Mouse (Mus musculus) forebrain, postnatal 0 days (tissue): ENCODE data around the gene Sardh. TPM values are rescaled to one million over a fixed set of nuclear protein-coding genes. Genes with fewer than 3 reads are reported as not detected.
A peak's percentile ranks its signal among the peaks of the same experiment; 100 is the strongest.

Source experiments
- ATAC-seq: fragments of 200-750 bp; cut with Nextera tagmentation; 2 replicates; pipeline ENCODE4 v1.8.0; 2017; ENCODE audit warnings: mild to moderate bottlenecking, moderate library complexity
- DNase-seq: peaks from one replicate; pipeline ENCODE4 v3.0.0-alpha.2; 2015
- H3K27ac ChIP-seq: fragments of 300-500 bp; sonication (generic); 2 replicates; pipeline ENCODE4 v1.5.1; 2014; ENCODE audit warnings: low read depth, mild to moderate bottlenecking, antibody characterized with exemption, low read length, moderate library complexity, mixed read lengths
- H3K27me3 ChIP-seq: fragments of 300-500 bp; sonication (generic); 2 replicates; pipeline ENCODE4 v1.6.1; 2014; ENCODE audit warnings: mild to moderate bottlenecking, low read length, mixed read lengths; ENCODE audit not compliant: insufficient read depth
- H3K36me3 ChIP-seq: fragments of 300-500 bp; sonication (generic); 2 replicates; pipeline ENCODE4 v1.6.1; 2014; ENCODE audit warnings: mild to moderate bottlenecking, moderate library complexity; ENCODE audit not compliant: insufficient read depth
- H3K4me1 ChIP-seq: fragments of 300-500 bp; sonication (generic); 2 replicates; pipeline ENCODE4 v1.6.1; 2014; ENCODE audit warnings: antibody characterized with exemption; ENCODE audit not compliant: insufficient read depth
- H3K4me2 ChIP-seq: fragments of 300-500 bp; sonication (generic); 2 replicates; pipeline ENCODE4 v1.6.1; 2014; ENCODE audit warnings: low read depth, mild to moderate bottlenecking, moderate library complexity
- H3K4me3 ChIP-seq: fragments of 300-500 bp; sonication (generic); 2 replicates; pipeline ENCODE4 v1.5.1; 2014; ENCODE audit warnings: low read depth, low read length, mixed read lengths
- H3K9ac ChIP-seq: fragments of 300-500 bp; sonication (generic); 2 replicates; pipeline ENCODE4 v1.6.1; 2014; ENCODE audit warnings: mild to moderate bottlenecking
- H3K9me3 ChIP-seq: fragments of 300-500 bp; sonication (generic); 2 replicates; pipeline ENCODE4 v1.6.1; 2016; ENCODE audit warnings: low read length
- CTCF ChIP-seq: sonication (generic); IDR thresholded peaks from 2 replicates; pipeline ENCODE4 v1.5.1; 2016; ENCODE audit warnings: antibody characterized with exemption, control low read depth, low read depth
- WGBS: fragments of 180-500 bp; shearing (Covaris S2); extraction: QIAGEN DNeasy Blood & Tissue Kit; methylation state at CpG from one replicate; pipeline ENCODE4 v1.1.7; 2014; 5-methylcytosine and 5-hydroxymethylcytosine counted together
- polyA plus RNA-seq: library from polyadenylated mRNA; unstranded; fragments of >200 nt; fragmentation: Nextera tagmentation; extraction: Ambion mirVana; gene quantifications from 2 replicates; pipeline ENCODE4 v1.2.1, GENCODE M21; 2015
- total RNA-seq: library from RNA; depleted of rRNA; stranded (reverse); fragments of >200 nt; gene quantifications from 2 replicates; pipeline ENCODE4 v1.2.3, GENCODE M21; 2014

Sardh gene
- total and polyA plus RNA-seq, 2 experiments from 2014 or later: 5.7 to 7.2 TPM

DNA sequence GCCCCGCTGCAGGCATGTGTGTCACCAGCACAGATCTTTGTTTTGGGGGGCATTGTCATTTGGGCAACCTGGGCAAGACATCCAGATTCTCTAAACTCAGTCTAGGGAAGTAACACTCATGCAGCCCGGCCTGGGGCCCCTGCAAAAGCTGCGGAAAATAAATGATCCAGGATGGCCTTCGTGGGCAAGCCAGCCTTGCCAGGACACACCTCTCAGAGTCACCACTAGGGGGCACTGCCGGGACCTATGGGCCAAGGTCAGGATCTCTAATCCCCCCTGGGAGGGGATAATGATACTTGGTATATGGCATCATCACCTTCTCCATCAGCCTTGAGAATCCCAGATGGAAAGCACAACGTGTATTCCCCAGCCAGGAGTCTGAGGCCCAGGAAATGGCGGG, 37.9 kb downstream of the Sardh start:
- Histone ChIP-seq H3K27ac (no peak overlapping the region), H3K27me3 (no peaks in the 10 kb centered on the region), H3K4me3 (no peak overlapping the region), H3K4me2 (no peak overlapping the region), H3K36me3 (no peaks in the 10 kb centered on the region), H3K4me1 (no peaks in the 10 kb centered on the region), H3K9me3 (no peaks in the 10 kb centered on the region), H3K9ac (no peak overlapping the region)
- DNase-seq (no peak), ATAC-seq (no peak)
- WGBS: 60% methylated on average over 7 of the region's 7 CpGs
- TF ChIP-seq CTCF: peak; percentile 50

DNA sequence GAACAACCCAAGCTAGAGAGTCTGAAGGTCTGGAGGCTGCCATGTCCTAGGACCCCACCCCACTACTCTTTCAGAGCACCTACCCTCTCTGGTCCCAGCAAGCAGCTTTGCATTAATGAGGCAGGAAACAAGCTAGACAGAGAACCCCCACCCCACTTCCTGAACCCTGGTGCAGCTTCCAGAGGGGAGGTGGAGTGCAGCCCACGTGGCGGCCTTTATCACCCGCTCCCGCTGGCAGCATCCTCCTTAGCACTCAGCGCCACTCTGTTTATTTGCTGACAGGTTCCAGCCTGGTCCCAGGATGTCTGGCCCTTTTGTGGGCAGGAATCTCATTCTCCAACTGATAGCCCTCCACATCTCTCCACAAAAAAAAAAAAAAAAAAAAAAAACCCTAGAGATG, 38.3 kb downstream of the Sardh start:
- no peaks in the 10 kb centered on the region for H3K4me1 ChIP-seq
- H3K9ac ChIP-seq: no peak overlapping the region
- no peak overlapping the region for H3K4me2 ChIP-seq
- no peak overlapping the region for H3K4me3 ChIP-seq
- DNase-seq (no peak), ATAC-seq (no peak)
- H3K27ac ChIP-seq: no peak overlapping the region
- no peaks in the 10 kb centered on the region for H3K27me3 ChIP-seq
- H3K9me3 ChIP-seq: no peaks in the 10 kb centered on the region
- 64% methylated on average over 5 of the region's 5 CpGs for WGBS
- H3K36me3 ChIP-seq: no peaks in the 10 kb centered on the region
- TF ChIP-seq CTCF: no peak

DNA sequence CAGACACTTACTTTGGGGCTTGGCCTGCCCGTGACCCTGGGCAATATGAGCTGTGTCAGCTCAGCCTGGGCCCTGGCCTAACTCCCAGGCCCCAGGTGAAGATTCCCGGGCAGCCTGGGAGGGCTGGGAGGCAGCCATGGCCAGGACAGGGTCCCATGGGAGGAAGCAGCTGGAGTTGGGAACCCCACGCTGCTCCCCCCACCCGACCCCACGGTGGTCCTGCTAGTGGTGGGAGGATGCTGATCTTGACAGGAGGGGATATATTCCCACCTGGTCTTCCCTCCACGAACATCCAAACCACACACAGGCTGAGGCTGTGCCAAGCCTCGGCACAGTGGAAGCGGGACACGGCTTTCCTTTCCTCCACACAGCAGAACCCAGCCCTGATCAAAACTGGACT, 38.8 kb downstream of the Sardh start:
- H3K9me3 ChIP-seq: no peaks in the 10 kb centered on the region
- whole genome bisulfite sequencing: 83% methylated on average over 9 of the region's 9 CpGs
- ATAC-seq: no peak
- no peak for TF ChIP-seq CTCF
- no peaks in the 10 kb centered on the region for H3K4me1 ChIP-seq
- no peak overlapping the region for H3K4me3 ChIP-seq
- no peak overlapping the region for H3K9ac ChIP-seq
- no peaks in the 10 kb centered on the region for H3K36me3 ChIP-seq
- H3K4me2 ChIP-seq: no peak overlapping the region
- H3K27ac ChIP-seq: no peak overlapping the region
- DNase-seq: no peak
- no peaks in the 10 kb centered on the region for H3K27me3 ChIP-seq

DNA sequence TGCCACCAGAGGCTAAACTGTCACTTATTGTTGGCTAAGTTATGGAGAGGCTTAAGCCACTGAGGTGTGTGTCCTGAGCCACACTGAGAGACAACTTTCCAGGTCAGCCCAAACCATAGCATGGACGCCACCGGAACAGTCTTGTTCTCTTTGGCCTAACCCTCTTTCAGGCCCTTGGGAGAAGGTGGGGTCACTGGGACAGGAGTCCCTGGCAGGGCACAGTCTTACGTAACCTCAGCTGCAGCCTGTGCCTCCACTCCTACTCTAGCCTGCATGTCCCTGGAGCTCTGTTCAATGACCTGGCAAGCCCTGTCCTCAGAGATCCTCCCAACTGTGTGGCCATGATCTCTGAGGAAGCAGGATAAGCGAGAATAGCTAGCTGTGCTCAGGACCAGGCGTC, 41.0 kb downstream of the Sardh start:
- Histone ChIP-seq H3K4me2 (no peak overlapping the region), H3K4me1 (no peaks in the 10 kb centered on the region), H3K27ac (no peak overlapping the region), H3K4me3 (no peak overlapping the region), H3K27me3 (no peaks in the 10 kb centered on the region), H3K36me3 (no peaks in the 10 kb centered on the region), H3K9ac (no peak overlapping the region), H3K9me3 (no peaks in the 10 kb centered on the region)
- WGBS: 93% methylated on average over 5 of the region's 5 CpGs
- TF ChIP-seq CTCF: no peak
- DNase-seq (no peak), ATAC-seq (no peak)

DNA sequence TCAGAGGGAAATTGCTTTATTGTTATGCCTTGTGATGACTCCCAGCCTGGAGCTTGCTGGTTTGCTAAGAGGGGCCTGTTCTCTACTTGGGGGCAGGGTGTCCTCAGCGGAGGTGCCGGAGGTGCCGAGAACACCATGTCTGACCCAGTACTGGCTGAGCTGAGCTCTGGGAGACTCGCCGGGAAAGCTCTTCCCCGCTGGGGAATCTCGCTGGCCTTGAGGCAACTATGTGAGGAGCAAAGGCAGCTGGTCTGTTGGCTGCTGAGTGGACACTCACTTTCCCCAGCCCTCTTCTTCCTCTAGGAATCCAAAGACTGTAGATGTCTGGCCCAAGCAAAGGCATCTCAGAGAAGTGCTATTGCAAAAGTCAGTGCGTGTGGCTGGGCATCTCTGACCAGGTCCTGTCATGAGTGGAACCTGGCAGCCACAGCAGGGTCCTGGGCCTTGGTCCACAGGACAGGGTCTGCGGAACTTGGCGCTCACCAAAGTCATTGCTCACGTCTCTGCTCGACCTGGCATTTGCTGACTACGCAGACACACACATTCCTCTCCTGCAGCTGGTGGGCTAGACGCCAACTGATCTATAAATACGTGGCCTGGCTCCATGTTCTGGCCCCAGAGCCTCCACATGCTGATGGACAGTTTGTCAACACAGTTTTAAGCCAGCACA, 41.9 kb downstream of the Sardh start:
- Histone ChIP-seq H3K4me2 (no peak overlapping the region), H3K9ac (no peak overlapping the region), H3K4me1 (no peaks in the 10 kb centered on the region), H3K27me3 (no peaks in the 10 kb centered on the region), H3K36me3 (no peaks in the 10 kb centered on the region), H3K27ac (peak overlapping the region; percentile 69), H3K4me3 (no peak overlapping the region), H3K9me3 (no peaks in the 10 kb centered on the region)
- DNase-seq: no peak
- 76% methylated on average over 15 of the region's 15 CpGs for WGBS
- no peak; the same call in 1 of the 2 replicates for ATAC-seq
- no peak for TF ChIP-seq CTCF

DNA sequence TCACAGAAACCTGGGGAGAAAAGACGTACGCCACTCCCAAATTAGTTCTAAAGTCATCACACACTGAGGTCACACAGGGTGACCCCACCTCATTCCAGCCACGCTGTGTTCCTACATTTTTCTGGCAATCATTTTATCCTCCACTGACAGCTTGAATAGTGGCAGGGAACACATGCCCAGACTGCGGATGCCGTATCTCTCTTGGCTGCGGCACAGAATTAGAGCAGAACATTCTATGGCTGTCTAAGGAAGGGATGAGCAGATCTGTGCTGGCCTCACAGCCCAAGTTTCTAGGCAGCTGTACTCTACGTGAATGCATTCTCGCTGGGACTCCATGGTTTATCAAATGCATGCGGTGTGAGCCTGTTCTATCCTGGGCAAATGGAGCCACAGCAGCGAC, 42.5 kb downstream of the Sardh start:
- no peak overlapping the region for H3K4me3 ChIP-seq
- ATAC-seq (peak; percentile 94), DNase-seq (peak; percentile 66)
- no peak overlapping the region for H3K9ac ChIP-seq
- no peak for TF ChIP-seq CTCF
- H3K9me3 ChIP-seq: no peaks in the 10 kb centered on the region
- no peaks in the 10 kb centered on the region for H3K36me3 ChIP-seq
- peak overlapping the region; percentile 69 for H3K27ac ChIP-seq
- no peak overlapping the region for H3K4me2 ChIP-seq
- no peaks in the 10 kb centered on the region for H3K4me1 ChIP-seq
- H3K27me3 ChIP-seq: no peaks in the 10 kb centered on the region
- WGBS: 64% methylated on average over 10 of the region's 10 CpGs

DNA sequence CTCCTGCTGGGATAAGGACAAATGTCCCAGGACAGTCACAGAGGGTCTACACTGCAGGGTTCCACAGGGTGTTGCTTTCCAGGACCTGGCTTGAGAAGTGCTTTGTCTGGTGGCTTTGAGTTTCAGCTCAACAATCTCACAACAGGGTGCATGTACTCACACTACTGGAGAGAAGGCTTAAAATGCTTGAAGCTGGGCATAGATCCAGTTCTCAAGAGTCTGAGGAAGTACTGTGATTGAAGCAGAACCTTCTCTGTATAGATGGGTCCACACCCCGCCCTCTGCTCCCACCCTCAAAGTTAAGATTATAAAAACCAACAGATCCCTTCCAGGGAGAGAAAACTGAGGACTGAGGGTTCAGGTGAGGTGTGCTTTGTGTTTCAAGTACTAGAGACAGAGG, 47.6 kb downstream of the Sardh start:
- 54% methylated on average over 1 of the region's 1 CpGs for WGBS
- TF ChIP-seq CTCF: no peak
- H3K36me3 ChIP-seq: no peaks in the 10 kb centered on the region

More for the DNA sequence above, 47.6 kb downstream of the Sardh start:
- Histone ChIP-seq H3K4me3 (no peak overlapping the region), H3K27ac (no peak overlapping the region), H3K4me2 (no peak overlapping the region), H3K9ac (no peak overlapping the region), H3K27me3 (no peaks in the 10 kb centered on the region), H3K9me3 (no peaks in the 10 kb centered on the region), H3K4me1 (no peaks in the 10 kb centered on the region)
- DNase-seq (no peak), ATAC-seq (peak; percentile 29; the same call in 1 of the 2 replicates)
